Mouse (Mus musculus) forebrain, embryonic 13.5 days (tissue): Measurements from ENCODE around the gene Kif6. TPM values are rescaled to one million over a fixed set of nuclear protein-coding genes. Genes with fewer than 3 reads are reported as not detected.

Experiments used
- ATAC-seq: fragments of 200-750 bp; cut with Nextera tagmentation; 2 replicates; pipeline ENCODE4 v1.8.0; 2017
- H3K27ac ChIP-seq: fragments of 300-500 bp; sonication (generic); 2 replicates; pipeline ENCODE4 v1.5.1; 2015; ENCODE audit warnings: inconsistent platforms, mild to moderate bottlenecking, moderate library complexity
- H3K27me3 ChIP-seq: fragments of 300-500 bp; sonication (generic); 2 replicates; pipeline ENCODE4 v1.6.1; 2015; ENCODE audit warnings: mild to moderate bottlenecking, inconsistent platforms
- H3K36me3 ChIP-seq: fragments of 300-500 bp; sonication (generic); 2 replicates; pipeline ENCODE4 v1.6.1; 2015; ENCODE audit warnings: mild to moderate bottlenecking, inconsistent platforms; ENCODE audit not compliant: poor library complexity, severe bottlenecking
- H3K4me1 ChIP-seq: fragments of 300-500 bp; sonication (generic); 2 replicates; pipeline ENCODE4 v1.6.1; 2015; ENCODE audit warnings: inconsistent platforms
- H3K4me2 ChIP-seq: fragments of 300-500 bp; sonication (generic); 2 replicates; pipeline ENCODE4 v1.6.1; 2015; ENCODE audit warnings: inconsistent platforms, mild to moderate bottlenecking, moderate library complexity
- H3K4me3 ChIP-seq: fragments of 300-500 bp; sonication (generic); 2 replicates; pipeline ENCODE4 v1.5.1; 2015; ENCODE audit warnings: mild to moderate bottlenecking, inconsistent platforms
- H3K9ac ChIP-seq: fragments of 300-500 bp; sonication (generic); 2 replicates; pipeline ENCODE4 v1.6.1; 2015; ENCODE audit warnings: mild to moderate bottlenecking, inconsistent platforms
- H3K9me3 ChIP-seq: fragments of 300-500 bp; sonication (generic); replicated peaks from 2 replicates; pipeline ENCODE4 v1.6.1; 2016; ENCODE audit warnings: inconsistent platforms
- WGBS: fragments of 180-500 bp; shearing (Covaris S2); methylation state at CpG from one replicate; pipeline ENCODE4 v1.1.7; 2015; 5-methylcytosine and 5-hydroxymethylcytosine counted together
- polyA plus RNA-seq: library from polyadenylated mRNA; unstranded; fragments of >200 nt; fragmentation: Nextera tagmentation; extraction: Ambion mirVana; gene quantifications from 2 replicates; pipeline ENCODE4 v1.2.1, GENCODE M21; 2015

Gene Kif6
- polyA plus RNA-seq, 1 experiment from 2014 or later, result 1.7 TPM

DNA sequence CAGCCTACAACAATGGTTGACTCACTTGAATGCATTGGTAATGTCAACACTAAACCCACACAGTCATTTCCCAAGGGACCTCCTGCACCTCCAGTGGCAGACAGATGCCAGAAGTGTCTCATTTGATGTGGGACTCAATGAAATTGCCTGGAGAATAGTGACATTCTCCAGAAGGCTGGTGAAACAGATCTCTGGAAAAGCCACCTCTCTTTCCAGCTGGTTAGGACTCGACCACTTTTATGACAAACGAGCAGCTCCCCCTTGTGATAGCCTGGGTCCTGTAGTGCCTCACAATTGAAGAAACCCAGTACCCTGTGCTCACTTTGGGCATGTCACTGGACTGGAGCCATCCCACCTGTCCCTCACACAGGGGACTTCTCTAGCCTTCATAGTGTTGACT lies 257.4 kb downstream of the Kif6 start:
- H3K27me3 ChIP-seq, result no peaks in the 10 kb centered on the region
- no peak overlapping the region for H3K4me2 ChIP-seq
- no peak for ATAC-seq
- H3K9me3 ChIP-seq, result no peaks in the 10 kb centered on the region
- H3K27ac ChIP-seq, result no peak overlapping the region
- H3K4me3 ChIP-seq, result no peak overlapping the region
- peaks cover 23% of the 10 kb centered on the region for H3K4me1 ChIP-seq
- H3K36me3 ChIP-seq, result no peaks in the 10 kb centered on the region
- WGBS, result 48% methylated on average over 2 of the region's 2 CpGs
- H3K9ac ChIP-seq, result no peak overlapping the region

DNA sequence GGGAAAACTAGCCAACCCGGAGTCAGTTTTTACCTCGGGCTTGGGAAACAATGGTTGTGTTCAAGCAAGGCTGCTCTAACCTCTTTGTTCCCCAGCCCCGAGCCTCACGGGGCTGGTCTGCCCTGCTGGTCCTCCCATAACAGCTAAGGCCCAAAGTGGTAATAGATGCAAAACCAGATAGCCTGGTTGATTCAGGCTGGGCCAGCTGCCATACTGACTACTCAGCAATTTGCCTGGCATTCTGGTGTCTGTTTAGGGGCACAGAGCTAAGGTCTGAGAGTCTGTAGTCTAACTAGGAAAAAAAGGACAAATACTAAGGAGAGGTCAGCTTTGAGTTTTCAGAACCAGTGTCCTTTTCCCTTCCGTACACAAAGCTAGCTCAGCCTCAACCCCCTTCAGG lies 259.8 kb downstream of the Kif6 start:
- H3K9ac ChIP-seq, result no peak overlapping the region
- H3K36me3 ChIP-seq, result no peaks in the 10 kb centered on the region
- 64% methylated on average over 5 of the region's 5 CpGs for WGBS
- no peaks in the 10 kb centered on the region for H3K9me3 ChIP-seq
- H3K4me1 ChIP-seq, result peaks cover 18% of the 10 kb centered on the region; the same call in 1 of the 2 replicates
- no peaks in the 10 kb centered on the region for H3K27me3 ChIP-seq
- no peak overlapping the region for H3K27ac ChIP-seq
- no peak for ATAC-seq
- no peak overlapping the region for H3K4me2 ChIP-seq
- no peak overlapping the region for H3K4me3 ChIP-seq

- H3K27me3 ChIP-seq, result no peaks in the 10 kb centered on the region
- no peaks in the 10 kb centered on the region for H3K9me3 ChIP-seq
- no peak overlapping the region for H3K9ac ChIP-seq
- no peak for ATAC-seq
- no peaks in the 10 kb centered on the region for H3K36me3 ChIP-seq
- H3K4me2 ChIP-seq, result no peak overlapping the region
- no peak overlapping the region for H3K4me3 ChIP-seq
- H3K27ac ChIP-seq, result no peak overlapping the region; the same call in 1 of the 2 replicates
- WGBS, result 66% methylated on average over 6 of the region's 6 CpGs
- peaks cover 18% of the 10 kb centered on the region; the same call in 1 of the 2 replicates for H3K4me1 ChIP-seq
Measured at GRCm38 (mm10) chr17:49875401-49875800, 260.5 kb downstream of the Kif6 start.

GRCm38 (mm10) chr17:49875939-49876651 lies 261.2 kb downstream of the Kif6 start:
- peaks cover 18% of the 10 kb centered on the region; the same call in 1 of the 2 replicates for H3K4me1 ChIP-seq
- H3K9me3 ChIP-seq, result no peaks in the 10 kb centered on the region
- no peaks in the 10 kb centered on the region for H3K36me3 ChIP-seq
- 50% methylated on average over 15 of the region's 15 CpGs for whole genome bisulfite sequencing
- no peak overlapping the region for H3K9ac ChIP-seq
- H3K27ac ChIP-seq, result no peak overlapping the region
- 0 out of 2 replicates have a peak, but pooled peaks have one; percentile 26 for ATAC-seq
- H3K4me3 ChIP-seq, result no peak overlapping the region
- H3K4me2 ChIP-seq, result no peak overlapping the region
- no peaks in the 10 kb centered on the region for H3K27me3 ChIP-seq

GRCm38 (mm10) chr17:49880919-49881744 lies 266.2 kb downstream of the Kif6 start:
- Histone ChIP-seq H3K36me3 (no peaks in the 10 kb centered on the region), H3K4me3 (no peak overlapping the region), H3K4me1 (peaks cover 12% of the 10 kb centered on the region), H3K27me3 (no peaks in the 10 kb centered on the region), H3K9ac (no peak overlapping the region), H3K27ac (no peak overlapping the region), H3K9me3 (no peaks in the 10 kb centered on the region), H3K4me2 (no peak overlapping the region)
- 79% methylated on average over 5 of the region's 5 CpGs for WGBS
- ATAC-seq, result no peak

GRCm38 (mm10) chr17:49881796-49882195 lies 266.9 kb downstream of the Kif6 start:
- no peak for ATAC-seq
- peaks cover 10% of the 10 kb centered on the region for H3K4me1 ChIP-seq
- WGBS, result 89% methylated on average over 7 of the region's 7 CpGs
- H3K9me3 ChIP-seq, result no peaks in the 10 kb centered on the region
- H3K27ac ChIP-seq, result no peak overlapping the region
- no peak overlapping the region for H3K9ac ChIP-seq
- H3K4me3 ChIP-seq, result no peak overlapping the region
- H3K27me3 ChIP-seq, result no peaks in the 10 kb centered on the region
- no peak overlapping the region for H3K4me2 ChIP-seq
- H3K36me3 ChIP-seq, result no peaks in the 10 kb centered on the region

- WGBS, result 90% methylated on average over 8 of the region's 8 CpGs
Measured at GRCm38 (mm10) chr17:49883136-49883755, 268.3 kb downstream of the Kif6 start.

GRCm38 (mm10) chr17:49885035-49885434 lies 270.1 kb downstream of the Kif6 start:
- Histone ChIP-seq H3K4me3 (no peak overlapping the region), H3K9me3 (no peaks in the 10 kb centered on the region), H3K36me3 (no peaks in the 10 kb centered on the region), H3K27me3 (no peaks in the 10 kb centered on the region), H3K27ac (no peak overlapping the region), H3K4me1 (peaks cover 10% of the 10 kb centered on the region), H3K4me2 (no peak overlapping the region), H3K9ac (no peak overlapping the region)
- 67% methylated on average over 11 of the region's 11 CpGs for WGBS
- ATAC-seq, result no peak

More at GRCm38 (mm10) chr17:49883136-49883755, 268.3 kb downstream of the Kif6 start:
- peaks cover 10% of the 10 kb centered on the region for H3K4me1 ChIP-seq
- H3K36me3 ChIP-seq, result no peaks in the 10 kb centered on the region
- H3K27ac ChIP-seq, result no peak overlapping the region
- H3K4me3 ChIP-seq, result no peak overlapping the region
- H3K9me3 ChIP-seq, result no peaks in the 10 kb centered on the region
- H3K27me3 ChIP-seq, result no peaks in the 10 kb centered on the region
- no peak overlapping the region for H3K9ac ChIP-seq
- no peak overlapping the region for H3K4me2 ChIP-seq
- no peak for ATAC-seq

DNA sequence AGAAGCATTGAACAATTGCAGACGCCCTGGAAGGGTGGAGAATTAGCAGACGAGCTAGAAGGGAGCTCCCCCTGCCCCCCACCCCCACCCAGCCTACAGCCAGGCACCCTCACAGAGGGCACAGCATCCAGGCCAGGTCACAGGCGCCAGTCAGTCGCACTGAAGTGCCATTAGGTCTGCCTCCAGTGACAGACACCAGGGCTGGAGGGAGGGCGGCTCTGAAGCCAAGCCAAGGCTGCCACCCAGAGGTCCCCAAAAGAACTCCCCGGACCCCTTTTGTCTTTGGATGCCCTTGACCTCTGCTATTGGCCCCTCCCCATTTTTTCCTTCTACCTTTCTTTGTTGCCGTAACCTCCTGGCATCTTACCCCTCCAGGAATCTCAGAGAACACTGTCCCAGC lies 274.7 kb downstream of the Kif6 start:
- H3K4me2 ChIP-seq, result no peak overlapping the region
- H3K4me3 ChIP-seq, result no peak overlapping the region
- no peaks in the 10 kb centered on the region for H3K36me3 ChIP-seq
- no peaks in the 10 kb centered on the region for H3K27me3 ChIP-seq
- no peak overlapping the region for H3K9ac ChIP-seq
- no peaks in the 10 kb centered on the region for H3K9me3 ChIP-seq
- peak; percentile 57 for ATAC-seq
- H3K27ac ChIP-seq, result no peak overlapping the region
- H3K4me1 ChIP-seq, result peaks cover 10% of the 10 kb centered on the region
- WGBS, result 21% methylated on average over 7 of the region's 7 CpGs

- H3K27me3 ChIP-seq, result no peaks in the 10 kb centered on the region
- no peak overlapping the region for H3K9ac ChIP-seq
- no peak overlapping the region for H3K4me3 ChIP-seq
- H3K27ac ChIP-seq, result peak overlapping the region; percentile 20; the same call in 1 of the 2 replicates
- no peak overlapping the region for H3K4me2 ChIP-seq
- 77% methylated on average over 16 of the region's 16 CpGs for WGBS
- H3K36me3 ChIP-seq, result no peaks in the 10 kb centered on the region
- ATAC-seq, result peak; percentile 54
- no peaks in the 10 kb centered on the region for H3K9me3 ChIP-seq
- H3K4me1 ChIP-seq, result peaks cover 3% of the 10 kb centered on the region; the same call in 1 of the 2 replicates
Measured at GRCm38 (mm10) chr17:49890861-49891260, 275.9 kb downstream of the Kif6 start.

GRCm38 (mm10) chr17:49892390-49892789 lies 277.5 kb downstream of the Kif6 start:
- no peaks in the 10 kb centered on the region for H3K27me3 ChIP-seq
- no peak overlapping the region for H3K4me2 ChIP-seq
- no peak overlapping the region for H3K9ac ChIP-seq
- H3K36me3 ChIP-seq, result no peaks in the 10 kb centered on the region
- no peak for ATAC-seq
- 90% methylated on average over 6 of the region's 6 CpGs for WGBS
- H3K4me3 ChIP-seq, result no peak overlapping the region
- no peak overlapping the region for H3K27ac ChIP-seq
- no peaks in the 10 kb centered on the region for H3K4me1 ChIP-seq
- H3K9me3 ChIP-seq, result no peaks in the 10 kb centered on the region

- Histone ChIP-seq H3K9ac (no peak overlapping the region), H3K9me3 (no peaks in the 10 kb centered on the region), H3K27me3 (peaks cover 3% of the 10 kb centered on the region), H3K4me3 (no peak overlapping the region), H3K4me2 (no peak overlapping the region), H3K27ac (no peak overlapping the region), H3K4me1 (peaks cover 3% of the 10 kb centered on the region; the same call in 1 of the 2 replicates), H3K36me3 (no peaks in the 10 kb centered on the region)
- ATAC-seq, result no peak
- 88% methylated on average over 6 of the region's 6 CpGs for WGBS
Measured at GRCm38 (mm10) chr17:49894471-49894870, 279.5 kb downstream of the Kif6 start.
